Mouse (Mus musculus) ES-E14 (cell line): Measurements from ENCODE around the gene Rora. TPM values are rescaled to one million over a fixed set of nuclear protein-coding genes. Genes with fewer than 3 reads are reported as not detected.

ENCODE experiments used
- DNase-seq: peaks from one replicate; pipeline ENCODE4 v3.0.0-alpha.2; 2013; ENCODE audit warnings: low read depth, low spot score
- H3K27ac ChIP-seq: 2 replicates; pipeline ENCODE4 v1.5.1; 2012; ENCODE audit warnings: low read depth, mild to moderate bottlenecking, low read length, moderate library complexity, mixed read lengths; ENCODE audit not compliant: poor library complexity, insufficient read depth, severe bottlenecking
- H3K36me3 ChIP-seq: 2 replicates; pipeline ENCODE4 v1.6.1; 2012; ENCODE audit warnings: mild to moderate bottlenecking, low read length, moderate library complexity, mixed read lengths; ENCODE audit not compliant: control insufficient read depth, poor library complexity, insufficient read depth, severe bottlenecking
- H3K4me1 ChIP-seq, 2 experiments: fragments of 150-350 bp in 1 of 2; sonication (generic) in 1 of 2; 2 replicates each; pipeline ENCODE4 v1.6.1; 2012; ENCODE audit warnings: low read length in 2 of 2, mild to moderate bottlenecking in 1 of 2, mixed read lengths in 1 of 2; ENCODE audit not compliant: control insufficient read depth in 2 of 2, insufficient read depth in 2 of 2, poor library complexity in 1 of 2
- H3K4me3 ChIP-seq, 2 experiments: fragments of 150-350 bp in 1 of 2; sonication (generic) in 1 of 2; 2 replicates each; pipeline ENCODE4 v1.5.1; 2012; ENCODE audit warnings: low read length in 2 of 2, low read depth in 1 of 2, mild to moderate bottlenecking in 1 of 2, mixed read lengths in 1 of 2; ENCODE audit not compliant: insufficient read depth in 1 of 2, poor library complexity in 1 of 2, severe bottlenecking in 1 of 2
- H3K9ac ChIP-seq: 2 replicates; pipeline ENCODE4 v1.6.1; 2012; ENCODE audit warnings: low read depth, mild to moderate bottlenecking, low read length, mixed read lengths; ENCODE audit not compliant: poor library complexity, insufficient read depth, severe bottlenecking
- H3K9me3 ChIP-seq: fragments of 150-350 bp; sonication (generic); 2 replicates; pipeline ENCODE4 v1.6.1; 2012; ENCODE audit warnings: low read depth, mild to moderate bottlenecking, low read length; ENCODE audit not compliant: control insufficient read depth, insufficient read depth
- CHD2 ChIP-seq: IDR thresholded peaks from 2 replicates; pipeline ENCODE4 v1.6.1; 2014; ENCODE audit warnings: mild to moderate bottlenecking, low read depth, low read length, inconsistent platforms
- HCFC1 ChIP-seq: IDR thresholded peaks from 2 replicates; pipeline ENCODE4 v1.6.1; 2012; ENCODE audit warnings: low read length, inconsistent platforms, borderline replicate concordance; ENCODE audit not compliant: insufficient read depth
- MAFK ChIP-seq: IDR thresholded peaks from 2 replicates; pipeline ENCODE4 v1.6.1; 2014; ENCODE audit warnings: mild to moderate bottlenecking, low read depth, low read length, inconsistent platforms; ENCODE audit not compliant: insufficient read depth
- ZC3H11A ChIP-seq: IDR thresholded peaks from 2 replicates; pipeline ENCODE4 v1.6.1; 2012; ENCODE audit warnings: low read depth, mild to moderate bottlenecking, inconsistent platforms, low read length, borderline replicate concordance
- ZNF384 ChIP-seq: IDR thresholded peaks from 2 replicates; pipeline ENCODE4 v1.6.1; 2012; ENCODE audit warnings: low read depth, low read length, inconsistent platforms
- in situ Hi-C, 2 experiments: fragments of 600-800 bp; cut with MboI; formaldehyde crosslinking; loops; one replicate each; pipeline ENCODE4 v1.15.1; 2025; ENCODE audit warnings: low sequenced_read_pairs in 2 of 2, inconsistent platforms in 1 of 2; ENCODE audit not compliant: unreplicated experiment in 2 of 2
- total RNA-seq: library from RNA; depleted of rRNA; stranded (reverse); fragments of 300-350 nt; gene quantifications from 2 replicates; pipeline ENCODE4 v1.2.3, GENCODE M21; 2012

Rora gene
- total RNA-seq, 1 experiment = 2.1 TPM

GRCm38 (mm10) chr9:68888670-68889069 is 235.1 kb downstream of the Rora start:
- no peak for TF ChIP-seq ZC3H11A
- TF ChIP-seq ZNF384 = no peak
- no peak for TF ChIP-seq HCFC1
- no peak for TF ChIP-seq MAFK
- no peak for TF ChIP-seq CHD2
- Histone ChIP-seq H3K9me3 (no peaks in the 10 kb centered on the region), H3K9ac (no peak overlapping the region), H3K4me1 (peaks cover 0 to 6% of the 10 kb centered on the region in 2 experiments; a peak in 2 of 4 replicates), H3K27ac (no peak overlapping the region), H3K36me3 (no peaks in the 10 kb centered on the region), H3K4me3 (no peak overlapping the region)
- in situ Hi-C loops = no loop called here
- no peak for DNase-seq

GRCm38 (mm10) chr9:68891431-68891830 is 237.8 kb downstream of the Rora start:
- Histone ChIP-seq H3K27ac (no peak overlapping the region), H3K4me1 (peaks cover 0 to 12% of the 10 kb centered on the region in 2 experiments; a peak in 2 of 4 replicates), H3K36me3 (no peaks in the 10 kb centered on the region), H3K9me3 (no peaks in the 10 kb centered on the region), H3K9ac (no peak overlapping the region), H3K4me3 (no peak overlapping the region)
- TF ChIP-seq CHD2 = no peak
- TF ChIP-seq MAFK = no peak
- DNase-seq = no peak
- in situ Hi-C loops = no loop called here

- no peaks in the 10 kb centered on the region for H3K9me3 ChIP-seq
- H3K27ac ChIP-seq = no peak overlapping the region
- no peak for DNase-seq
- no peaks in the 10 kb centered on the region for H3K36me3 ChIP-seq
- H3K4me3 ChIP-seq = no peak overlapping the region
- in situ Hi-C loops = no loop called here
- H3K4me1 ChIP-seq = peaks cover 0 to 12% of the 10 kb centered on the region in 2 experiments; a peak in 2 of 4 replicates
- TF ChIP-seq ZC3H11A (no peak), ZNF384 (no peak), CHD2 (no peak), MAFK (no peak)
- no peak overlapping the region for H3K9ac ChIP-seq
Observed at GRCm38 (mm10) chr9:68892356-68892755, 238.8 kb downstream of the Rora start.

GRCm38 (mm10) chr9:68892859-68893258 is 239.3 kb downstream of the Rora start:
- in situ Hi-C loops = no loop called here
- no peak for DNase-seq
- Histone ChIP-seq H3K27ac (no peak overlapping the region), H3K4me1 (peaks cover 0 to 12% of the 10 kb centered on the region in 2 experiments; a peak in 2 of 4 replicates), H3K4me3 (no peak overlapping the region), H3K9ac (no peak overlapping the region), H3K36me3 (no peaks in the 10 kb centered on the region), H3K9me3 (no peaks in the 10 kb centered on the region)
- TF ChIP-seq HCFC1 = no peak
- TF ChIP-seq CHD2 = no peak
- no peak for TF ChIP-seq ZNF384
- no peak for TF ChIP-seq MAFK
- no peak for TF ChIP-seq ZC3H11A

GRCm38 (mm10) chr9:68898286-68898685 is 244.7 kb downstream of the Rora start:
- H3K4me3 ChIP-seq = no peak overlapping the region
- no peak overlapping the region for H3K9ac ChIP-seq
- DNase-seq = no peak
- H3K4me1 ChIP-seq = peaks cover 0 to 11% of the 10 kb centered on the region in 2 experiments; a peak in 2 of 4 replicates
- in situ Hi-C loops = no loop called here
- H3K9me3 ChIP-seq = no peaks in the 10 kb centered on the region
- TF ChIP-seq HCFC1 = no peak
- no peak for TF ChIP-seq ZNF384
- TF ChIP-seq MAFK = no peak
- no peak for TF ChIP-seq ZC3H11A
- TF ChIP-seq CHD2 = no peak
- H3K27ac ChIP-seq = no peak overlapping the region; the same call in 1 of the 2 replicates
- H3K36me3 ChIP-seq = no peaks in the 10 kb centered on the region
